Mouse (Mus musculus) hindbrain, embryonic 15.5 days (tissue): ENCODE results near the gene Ufm1. TPM values are rescaled to one million over a fixed set of nuclear protein-coding genes. Genes with fewer than 3 reads are reported as not detected.
A peak's percentile ranks its signal among the peaks of the same experiment; 100 is the strongest.

Experiments
- ATAC-seq: fragments of 200-750 bp; cut with Nextera tagmentation; 2 replicates; pipeline ENCODE4 v1.8.0; 2017; ENCODE audit warnings: low read depth, moderate number of reproducible peaks, moderate TSS enrichment; ENCODE audit not compliant: low FRiP score
- H3K27ac ChIP-seq: fragments of 300-500 bp; sonication (generic); replicated peaks from 2 replicates; pipeline ENCODE4 v1.5.1; 2015; ENCODE audit warnings: mild to moderate bottlenecking, inconsistent platforms
- H3K27me3 ChIP-seq: fragments of 300-500 bp; sonication (generic); 2 replicates; pipeline ENCODE4 v1.6.1; 2015; ENCODE audit warnings: control low read depth, inconsistent platforms
- H3K36me3 ChIP-seq: fragments of 300-500 bp; sonication (generic); 2 replicates; pipeline ENCODE4 v1.6.1; 2015; ENCODE audit warnings: control low read depth, inconsistent platforms
- H3K4me1 ChIP-seq: fragments of 300-500 bp; sonication (generic); replicated peaks from 2 replicates; pipeline ENCODE4 v1.6.1; 2015; ENCODE audit warnings: control low read depth, inconsistent platforms
- H3K4me2 ChIP-seq: fragments of 300-500 bp; sonication (generic); 2 replicates; pipeline ENCODE4 v1.6.1; 2015; ENCODE audit warnings: moderate library complexity, mild to moderate bottlenecking, inconsistent platforms
- H3K4me3 ChIP-seq: fragments of 300-500 bp; sonication (generic); 2 replicates; pipeline ENCODE4 v1.5.1; 2015; ENCODE audit warnings: mild to moderate bottlenecking, inconsistent platforms
- H3K9ac ChIP-seq: fragments of 300-500 bp; sonication (generic); 2 replicates; pipeline ENCODE4 v1.6.1; 2015; ENCODE audit warnings: inconsistent platforms
- H3K9me3 ChIP-seq: fragments of 300-500 bp; sonication (generic); 2 replicates; pipeline ENCODE4 v1.6.1; 2016; ENCODE audit warnings: control low read depth, inconsistent platforms
- WGBS: fragments of 180-500 bp; shearing (Covaris S2); methylation state at CpG from one replicate; pipeline ENCODE4 v1.1.7; 2015; 5-methylcytosine and 5-hydroxymethylcytosine counted together
- polyA plus RNA-seq: library from polyadenylated mRNA; unstranded; fragments of >200 nt; fragmentation: Nextera tagmentation; extraction: Ambion mirVana; gene quantifications from 2 replicates; pipeline ENCODE4 v1.2.1, GENCODE M21; 2015

Ufm1 gene
- polyA plus RNA-seq = 86.0 and 92.6 TPM in 2 replicates

DNA sequence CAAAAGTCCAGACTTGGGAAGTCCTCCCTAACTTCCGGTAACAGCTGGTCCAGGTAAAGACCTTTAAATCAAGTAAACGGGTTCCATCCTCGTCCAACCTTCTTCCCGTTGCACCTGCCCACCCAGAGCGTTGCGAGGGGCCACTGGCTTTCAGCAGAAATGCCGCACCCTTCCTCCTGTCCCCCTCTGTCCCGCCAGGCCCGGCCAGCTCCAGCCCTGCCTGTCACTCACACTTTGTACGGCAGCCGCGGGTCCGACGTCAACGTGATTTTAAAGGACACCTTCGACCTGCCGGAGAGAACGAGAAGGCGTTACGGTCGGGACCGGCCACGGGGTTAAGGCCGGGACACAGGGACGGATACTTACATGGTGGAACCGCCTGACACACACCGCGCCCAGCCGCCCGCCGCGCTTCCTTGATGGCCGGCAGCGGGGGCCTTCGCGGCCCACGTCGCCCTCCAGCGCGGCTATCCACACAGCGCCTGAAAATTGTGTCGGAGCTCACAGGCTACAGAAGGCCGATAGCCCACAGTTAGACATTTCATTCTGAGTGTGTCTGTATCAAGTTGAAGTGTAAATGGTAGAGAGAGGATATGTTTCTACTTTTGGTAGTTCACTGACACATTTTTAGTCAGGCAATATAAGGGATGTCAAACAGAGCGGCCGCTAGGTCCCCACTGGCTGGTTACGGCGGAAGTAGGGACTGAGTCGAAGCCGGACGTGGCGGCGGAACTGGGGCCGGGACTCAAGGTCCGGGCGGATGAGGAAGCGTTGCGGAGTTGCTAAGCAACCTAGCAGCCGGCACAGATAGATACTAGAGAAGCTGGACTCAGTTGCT is at the start of gene Ufm1:
Gene Ufm1, minus strand, starts transcription at position 448 of the 838 bp plus-strand sequence.
- Histone ChIP-seq H3K4me3 (peak within 1 kb of the TSS; percentile 85), H3K9me3 (no peaks in the 10 kb centered on the region), H3K27me3 (no peaks in the 10 kb centered on the region), H3K9ac (peak within 1 kb of the TSS; percentile 76), H3K27ac (peak within 1 kb of the TSS; percentile 69), H3K36me3 (peaks cover 32% of the 10 kb centered on the region), H3K4me1 (peaks cover 15% of the 10 kb centered on the region), H3K4me2 (peak within 1 kb of the TSS; percentile 90)
- WGBS = under 1% methylated on average over 58 of the region's 58 CpGs
- peak; percentile 99 for ATAC-seq

DNA sequence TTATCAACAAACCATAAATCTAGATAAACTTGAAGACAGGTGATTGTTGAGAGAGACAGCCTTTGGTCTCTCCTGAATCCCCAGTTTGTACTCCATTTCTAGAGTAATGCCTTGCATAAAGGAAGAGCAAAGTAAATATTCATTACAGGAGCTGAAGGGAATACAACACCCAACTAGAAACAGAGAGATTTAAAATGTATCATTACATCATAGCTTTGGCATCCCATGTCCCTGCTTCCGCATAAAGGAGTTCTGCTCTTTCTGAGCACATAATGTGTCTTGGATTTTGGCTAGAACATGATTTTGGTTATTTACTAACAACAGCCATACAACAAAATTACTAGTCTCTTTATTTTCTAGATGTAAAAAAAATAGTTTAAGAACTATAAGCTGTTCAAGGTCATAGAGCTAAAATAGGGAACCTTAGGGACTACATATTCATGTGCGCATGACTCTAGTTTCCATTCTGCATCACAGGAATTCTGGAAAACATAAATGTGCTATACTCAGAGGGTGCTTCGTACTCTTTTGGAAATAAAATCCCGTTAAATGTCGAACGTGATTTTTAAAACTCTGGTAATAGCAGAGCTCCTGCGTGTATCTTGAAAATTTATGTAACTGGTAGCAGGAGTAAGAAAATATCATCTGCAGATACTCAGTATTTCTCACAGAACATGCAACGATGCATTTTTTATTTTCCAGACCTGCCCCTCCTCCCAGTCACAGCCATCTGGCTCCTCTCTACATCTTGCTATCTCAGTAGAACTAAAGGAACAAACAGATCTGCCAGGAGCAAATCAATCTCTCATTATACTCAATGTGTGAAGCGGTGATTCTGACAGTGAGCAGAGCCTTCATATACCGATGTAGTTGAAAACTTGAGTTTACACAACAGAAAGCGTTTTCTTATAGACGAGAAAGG is 27.2 kb upstream of the Ufm1 start:
- H3K27ac ChIP-seq = no peak overlapping the region
- H3K36me3 ChIP-seq = no peaks in the 10 kb centered on the region
- no peak overlapping the region for H3K4me2 ChIP-seq
- no peak overlapping the region for H3K9ac ChIP-seq
- WGBS = 88% methylated on average over 12 of the region's 12 CpGs
- no peaks in the 10 kb centered on the region for H3K27me3 ChIP-seq
- ATAC-seq = no peak
- H3K9me3 ChIP-seq = no peaks in the 10 kb centered on the region
- H3K4me1 ChIP-seq = no peaks in the 10 kb centered on the region
- H3K4me3 ChIP-seq = no peak overlapping the region

DNA sequence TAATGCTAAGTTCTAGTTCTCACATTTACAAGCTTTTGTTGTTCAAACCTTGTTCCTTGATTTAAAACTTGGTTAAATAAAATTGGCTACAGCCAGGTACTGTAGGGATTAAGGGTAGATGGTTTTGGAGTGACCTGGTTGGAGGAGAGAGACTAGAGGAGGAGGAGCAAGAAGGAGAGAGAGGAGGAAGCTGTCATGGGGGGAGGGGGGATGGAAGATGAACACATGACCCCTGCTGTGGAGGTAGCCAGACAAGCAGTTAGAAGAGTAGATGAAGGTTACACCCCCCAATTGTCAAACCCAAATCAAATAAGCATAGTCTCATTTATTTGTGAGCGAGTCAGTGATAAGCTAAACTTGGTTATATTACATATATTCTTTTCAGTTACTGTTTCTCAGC is 8.0 kb upstream of the Ufm1 start:
- H3K9ac ChIP-seq = no peak overlapping the region
- 86% methylated on average over 1 of the region's 1 CpGs for WGBS
- no peak for ATAC-seq
- H3K9me3 ChIP-seq = no peaks in the 10 kb centered on the region
- no peak overlapping the region for H3K4me3 ChIP-seq
- H3K4me1 ChIP-seq = no peaks in the 10 kb centered on the region
- H3K4me2 ChIP-seq = no peak overlapping the region
- H3K36me3 ChIP-seq = no peaks in the 10 kb centered on the region
- no peak overlapping the region for H3K27ac ChIP-seq
- H3K27me3 ChIP-seq = no peaks in the 10 kb centered on the region

DNA sequence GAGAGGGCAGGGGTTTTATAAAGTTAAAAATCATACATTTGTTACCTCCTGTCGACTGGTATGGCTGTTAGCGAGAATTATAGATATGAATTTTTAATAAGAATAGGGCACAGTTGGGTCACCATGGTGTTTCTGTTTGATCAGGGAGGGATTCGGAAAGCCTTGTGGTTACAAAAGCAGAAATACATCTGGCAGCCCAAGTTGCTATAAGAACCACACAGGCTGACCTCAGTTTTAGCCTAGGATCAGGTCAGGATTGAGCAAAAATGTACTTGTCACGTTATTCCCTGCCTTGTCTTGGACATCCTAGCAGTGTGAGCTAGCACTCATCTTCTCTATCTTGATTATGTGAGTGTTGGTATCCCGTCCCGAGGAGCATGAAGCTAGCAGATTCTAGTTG is 6.9 kb upstream of the Ufm1 start:
- Histone ChIP-seq H3K9me3 (no peaks in the 10 kb centered on the region), H3K9ac (no peak overlapping the region), H3K27me3 (no peaks in the 10 kb centered on the region), H3K4me3 (no peak overlapping the region), H3K4me2 (no peak overlapping the region), H3K36me3 (no peaks in the 10 kb centered on the region), H3K4me1 (no peaks in the 10 kb centered on the region), H3K27ac (no peak overlapping the region)
- no peak for ATAC-seq
- WGBS = 80% methylated on average over 6 of the region's 6 CpGs

DNA sequence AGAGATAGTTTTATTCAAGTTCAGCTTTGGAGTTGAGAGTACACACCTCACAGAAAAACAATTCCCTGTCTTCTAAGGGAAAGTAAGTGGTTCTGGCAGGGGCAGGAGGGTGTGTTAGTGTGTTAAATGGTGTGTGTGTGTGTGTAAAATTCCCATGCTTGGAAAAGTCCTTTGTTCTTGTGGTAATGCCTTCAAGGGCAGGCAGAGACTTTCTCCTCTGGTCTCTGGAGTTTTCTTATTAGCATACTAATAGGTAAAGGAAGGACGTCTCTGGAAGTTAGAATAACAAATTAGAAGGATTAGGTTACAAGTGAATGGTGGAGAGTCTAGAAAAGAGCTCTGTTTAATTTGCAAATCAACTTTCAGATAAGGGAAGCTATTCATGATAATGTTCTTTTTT is 5.6 kb upstream of the Ufm1 start:
- peaks cover 4% of the 10 kb centered on the region; the same call in 1 of the 2 replicates for H3K4me1 ChIP-seq
- H3K4me3 ChIP-seq = no peak overlapping the region
- H3K27ac ChIP-seq = no peak overlapping the region
- no peak overlapping the region for H3K9ac ChIP-seq
- H3K9me3 ChIP-seq = no peaks in the 10 kb centered on the region
- H3K4me2 ChIP-seq = no peak overlapping the region
- no peaks in the 10 kb centered on the region for H3K36me3 ChIP-seq
- WGBS = 7% methylated on average over 1 of the region's 1 CpGs
- H3K27me3 ChIP-seq = no peaks in the 10 kb centered on the region
- ATAC-seq = no peak

DNA sequence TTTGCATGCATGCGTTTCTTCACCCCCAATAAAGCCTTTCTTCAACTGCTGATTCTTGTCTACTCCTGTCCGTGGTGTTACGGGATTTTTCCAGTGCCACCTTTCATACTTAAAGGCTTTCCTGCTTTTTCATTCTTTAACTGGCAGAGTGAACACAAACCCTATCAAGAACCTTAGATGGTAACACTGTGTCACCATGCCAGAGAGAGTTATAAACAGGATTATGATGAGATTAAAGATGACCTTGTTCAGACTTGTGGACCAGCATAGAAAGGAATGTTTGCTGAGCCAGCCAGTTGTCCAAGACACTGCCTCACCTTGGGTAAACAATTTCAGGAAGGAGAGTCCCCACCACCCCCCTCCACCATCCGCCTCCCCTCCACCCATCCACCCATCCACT is 4.6 kb upstream of the Ufm1 start:
- no peak overlapping the region for H3K27ac ChIP-seq

DNA sequence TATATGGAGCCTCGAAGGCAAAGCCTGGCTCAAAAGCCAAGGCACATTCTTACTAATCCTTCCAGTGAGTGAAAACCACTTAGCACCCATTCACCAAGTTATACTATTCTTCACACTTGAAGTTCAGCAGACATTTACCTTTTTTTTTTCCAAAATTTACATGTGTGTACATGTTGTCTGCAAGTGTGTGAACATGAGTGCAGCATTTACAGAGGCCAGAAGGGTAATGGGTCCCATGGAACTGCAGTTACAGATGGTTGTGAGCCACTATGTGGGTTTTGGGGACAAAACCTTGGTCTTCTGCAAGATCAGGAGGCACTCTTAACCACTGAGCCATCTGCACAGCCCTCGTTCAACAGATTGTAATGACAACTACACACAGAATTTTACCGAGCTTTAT is 8.8 kb downstream of the Ufm1 start:
- no peaks in the 10 kb centered on the region for H3K9me3 ChIP-seq
- WGBS = 90% methylated on average over 3 of the region's 3 CpGs
- ATAC-seq = no peak
- no peak overlapping the region for H3K4me3 ChIP-seq
- H3K4me1 ChIP-seq = no peaks in the 10 kb centered on the region
- no peak overlapping the region for H3K27ac ChIP-seq
- H3K27me3 ChIP-seq = no peaks in the 10 kb centered on the region
- no peak overlapping the region for H3K9ac ChIP-seq
- H3K36me3 ChIP-seq = peaks cover 27% of the 10 kb centered on the region
- H3K4me2 ChIP-seq = no peak overlapping the region

More for the DNA sequence above, 4.6 kb upstream of the Ufm1 start:
- WGBS = 89% methylated on average over 4 of the region's 4 CpGs
- H3K27me3 ChIP-seq = no peaks in the 10 kb centered on the region
- H3K9me3 ChIP-seq = no peaks in the 10 kb centered on the region
- ATAC-seq = no peak
- H3K4me2 ChIP-seq = no peak overlapping the region
- H3K36me3 ChIP-seq = no peaks in the 10 kb centered on the region
- H3K4me1 ChIP-seq = peaks cover 5% of the 10 kb centered on the region; the same call in 1 of the 2 replicates
- no peak overlapping the region for H3K9ac ChIP-seq
- no peak overlapping the region for H3K4me3 ChIP-seq

DNA sequence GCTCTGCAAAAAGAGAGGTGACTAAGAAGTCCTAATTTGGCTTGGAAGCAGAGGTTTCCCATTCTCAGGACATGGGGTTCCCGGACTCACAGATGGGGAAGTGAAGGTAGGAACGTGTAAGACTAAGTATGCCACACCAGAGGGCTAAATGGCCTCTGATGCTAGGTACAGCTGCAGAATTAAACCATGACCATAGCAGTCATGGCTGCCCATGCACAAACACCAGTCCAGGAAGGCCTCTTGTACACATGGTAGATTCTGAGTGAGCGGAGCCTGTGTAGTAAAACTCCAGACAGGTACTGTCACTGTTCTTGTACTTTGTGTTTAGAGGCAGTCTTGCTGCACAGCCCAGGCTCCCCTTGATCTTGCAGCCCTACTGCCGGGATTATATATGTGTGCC is 9.4 kb downstream of the Ufm1 start:
- Histone ChIP-seq H3K4me2 (no peak overlapping the region), H3K9ac (no peak overlapping the region), H3K4me1 (no peaks in the 10 kb centered on the region), H3K36me3 (peaks cover 22% of the 10 kb centered on the region), H3K27ac (no peak overlapping the region), H3K4me3 (no peak overlapping the region), H3K27me3 (no peaks in the 10 kb centered on the region), H3K9me3 (no peaks in the 10 kb centered on the region)
- no peak for ATAC-seq
- 88% methylated on average over 4 of the region's 4 CpGs for WGBS

DNA sequence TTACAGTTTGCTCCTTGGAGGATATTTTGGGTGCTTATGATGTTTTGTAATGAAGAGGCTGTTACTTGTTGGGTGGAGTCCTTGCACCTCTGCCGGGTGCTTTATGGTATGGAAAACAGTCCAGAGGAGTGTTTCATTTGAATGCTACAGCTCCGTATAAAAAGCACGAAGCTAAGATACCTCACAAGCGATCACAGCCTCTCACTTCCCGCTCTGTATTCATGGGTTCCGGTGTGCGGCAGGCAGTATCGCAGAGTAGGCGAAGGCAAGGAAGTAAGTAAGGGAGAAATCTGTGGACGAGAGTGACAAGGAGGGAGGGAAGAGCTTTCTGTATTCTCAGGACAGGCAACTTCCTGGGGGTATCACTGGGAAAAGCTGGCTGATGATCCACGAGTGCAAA is 15.4 kb downstream of the Ufm1 start:
- ATAC-seq = no peak
- H3K27me3 ChIP-seq = no peaks in the 10 kb centered on the region
- no peaks in the 10 kb centered on the region for H3K9me3 ChIP-seq
- H3K27ac ChIP-seq = no peak overlapping the region
- no peak overlapping the region for H3K4me3 ChIP-seq
- no peak overlapping the region for H3K9ac ChIP-seq
- H3K4me1 ChIP-seq = no peaks in the 10 kb centered on the region
- no peaks in the 10 kb centered on the region for H3K36me3 ChIP-seq
- no peak overlapping the region for H3K4me2 ChIP-seq
- WGBS = 85% methylated on average over 11 of the region's 11 CpGs

DNA sequence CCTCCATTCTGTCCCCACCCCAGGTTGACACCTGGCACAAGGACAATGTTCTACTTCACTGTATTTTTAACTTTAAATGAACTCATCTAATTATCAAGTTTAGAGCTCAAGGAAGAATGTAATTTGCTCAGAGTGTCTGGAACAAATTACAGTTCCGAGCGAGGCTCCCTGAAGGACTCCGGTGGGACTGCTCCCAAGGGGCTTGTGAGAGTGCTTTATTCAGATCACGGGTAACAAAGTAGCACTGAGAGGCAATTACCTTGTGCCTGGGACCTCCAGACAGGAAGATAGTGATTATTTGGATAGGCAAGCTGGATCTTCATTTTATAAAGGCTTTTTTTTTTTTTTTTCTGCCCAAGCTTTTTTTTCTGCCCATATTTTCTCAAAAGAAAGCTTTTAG is 15.9 kb downstream of the Ufm1 start:
- Histone ChIP-seq H3K4me3 (no peak overlapping the region), H3K4me2 (no peak overlapping the region), H3K9ac (no peak overlapping the region), H3K4me1 (no peaks in the 10 kb centered on the region), H3K27ac (no peak overlapping the region), H3K27me3 (no peaks in the 10 kb centered on the region), H3K36me3 (no peaks in the 10 kb centered on the region), H3K9me3 (no peaks in the 10 kb centered on the region)
- WGBS = 58% methylated on average over 4 of the region's 4 CpGs
- no peak; the same call in 1 of the 2 replicates for ATAC-seq

DNA sequence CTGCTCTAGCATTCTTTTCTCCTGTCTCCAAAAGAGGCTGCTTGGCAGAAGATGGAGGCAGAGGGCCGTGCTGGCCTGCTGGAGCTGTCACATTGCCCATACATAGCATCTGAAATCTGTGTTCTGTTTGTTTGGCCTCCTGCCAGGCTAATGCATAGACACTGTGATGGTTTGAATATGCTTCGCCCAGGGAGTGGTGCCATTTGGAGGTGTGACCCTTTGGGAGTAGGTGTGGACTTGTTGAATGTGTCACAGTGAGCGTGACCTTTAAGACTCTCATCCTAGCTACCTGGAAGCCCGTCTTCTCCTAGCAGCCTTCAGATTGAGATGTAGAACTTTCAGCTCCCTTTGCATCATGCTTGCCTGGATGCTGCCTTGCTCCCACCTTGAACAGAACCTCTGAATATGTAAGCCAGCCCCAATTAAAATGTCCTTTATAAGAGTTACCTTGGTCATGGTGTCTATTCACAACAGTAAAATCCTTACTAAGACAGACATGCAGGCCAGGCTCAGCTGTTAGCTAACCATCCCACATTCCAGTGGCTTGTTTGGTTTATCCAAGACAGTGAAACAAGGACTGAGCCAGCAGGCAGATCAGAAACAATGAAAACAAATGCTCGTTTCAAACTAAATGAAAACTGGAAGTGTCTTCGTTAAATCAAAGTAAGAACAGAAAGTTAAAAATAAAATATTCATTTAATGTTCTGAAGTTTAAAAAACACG is 17.3 kb downstream of the Ufm1 start:
- Histone ChIP-seq H3K27me3 (no peaks in the 10 kb centered on the region), H3K27ac (no peak overlapping the region), H3K9me3 (no peaks in the 10 kb centered on the region), H3K4me3 (no peak overlapping the region), H3K4me2 (no peak overlapping the region), H3K9ac (no peak overlapping the region), H3K36me3 (no peaks in the 10 kb centered on the region), H3K4me1 (no peaks in the 10 kb centered on the region)
- ATAC-seq = no peak
- WGBS = 75% methylated on average over 7 of the region's 7 CpGs
